Mouse (Mus musculus) intestine, embryonic 14.5 days (tissue): ENCODE results near the gene Minpp1. TPM values are rescaled to one million over a fixed set of nuclear protein-coding genes. Genes with fewer than 3 reads are reported as not detected.

ENCODE experiments used
- ATAC-seq: fragments of 200-750 bp; cut with Nextera tagmentation; replicated peaks from 2 replicates; pipeline ENCODE4 v1.8.0; 2017; ENCODE audit warnings: low read depth, moderate number of reproducible peaks, moderate TSS enrichment, moderate library complexity; ENCODE audit not compliant: low FRiP score, low TSS enrichment
- DNase-seq: peaks from one replicate; pipeline ENCODE4 v3.0.0-alpha.2; 2018; ENCODE audit warnings: low spot score
- H3K27ac ChIP-seq: fragments of 300-500 bp; sonication (generic); 2 replicates; pipeline ENCODE4 v1.5.1; 2014; ENCODE audit warnings: low read depth, mild to moderate bottlenecking, control low read depth
- H3K27me3 ChIP-seq: fragments of 300-500 bp; sonication (generic); replicated peaks from 2 replicates; pipeline ENCODE4 v1.6.1; 2014; ENCODE audit warnings: low read length, control low read depth; ENCODE audit not compliant: control insufficient read depth, insufficient read depth
- H3K36me3 ChIP-seq: fragments of 300-500 bp; sonication (generic); 2 replicates; pipeline ENCODE4 v1.6.1; 2014; ENCODE audit warnings: low read length, control low read depth; ENCODE audit not compliant: control insufficient read depth, insufficient read depth
- H3K4me1 ChIP-seq: fragments of 300-500 bp; sonication (generic); replicated peaks from 2 replicates; pipeline ENCODE4 v1.6.1; 2014; ENCODE audit warnings: low read length, control low read depth, mixed read lengths; ENCODE audit not compliant: control insufficient read depth, insufficient read depth
- H3K4me2 ChIP-seq: fragments of 300-500 bp; sonication (generic); 2 replicates; pipeline ENCODE4 v1.6.1; 2014; ENCODE audit warnings: low read length
- H3K4me3 ChIP-seq: fragments of 300-500 bp; sonication (generic); 2 replicates; pipeline ENCODE4 v1.5.1; 2014; ENCODE audit warnings: low read depth, low read length, control low read depth, mixed read lengths
- H3K9ac ChIP-seq: fragments of 300-500 bp; sonication (generic); 2 replicates; pipeline ENCODE4 v1.6.1; 2014; ENCODE audit warnings: mild to moderate bottlenecking, low read length
- H3K9me3 ChIP-seq: fragments of 300-500 bp; sonication (generic); 2 replicates; pipeline ENCODE4 v1.6.1; 2016; ENCODE audit warnings: low read length, control low read depth; ENCODE audit not compliant: control insufficient read depth
- WGBS: fragments of 180-500 bp; shearing (Covaris S2); extraction: QIAGEN DNeasy Blood & Tissue Kit; methylation state at CpG from one replicate; pipeline ENCODE4 v1.1.7; 2014; 5-methylcytosine and 5-hydroxymethylcytosine counted together
- polyA plus RNA-seq: library from polyadenylated mRNA; unstranded; fragments of >200 nt; fragmentation: Nextera tagmentation; extraction: Ambion mirVana; gene quantifications from 2 replicates; pipeline ENCODE4 v1.2.1, GENCODE M21; 2014

Gene Minpp1
- polyA plus RNA-seq, 1 experiment from 2014 or later = 63.1 TPM

DNA sequence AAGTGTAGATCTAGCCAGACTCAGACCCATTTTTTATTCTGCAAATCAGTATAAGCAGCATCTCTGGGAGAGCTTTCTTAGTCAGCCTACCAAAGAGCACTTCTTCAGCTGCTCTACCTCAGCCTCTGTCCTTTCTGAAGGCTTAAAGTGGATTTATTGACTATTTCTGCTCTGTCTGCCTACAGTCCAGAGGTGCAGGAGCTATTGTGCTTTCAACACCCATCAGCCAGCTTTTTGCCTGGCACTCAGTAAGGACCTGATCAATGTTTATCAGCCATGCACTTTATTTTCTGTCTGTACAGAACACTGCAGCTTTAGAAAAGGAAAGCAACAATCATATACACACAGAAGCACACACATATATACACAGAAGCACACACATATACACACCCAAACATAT lies 49.3 kb downstream of the Minpp1 start:
- Histone ChIP-seq H3K27me3 (no peaks in the 10 kb centered on the region), H3K9me3 (no peaks in the 10 kb centered on the region), H3K4me3 (no peak overlapping the region), H3K9ac (no peak overlapping the region), H3K36me3 (no peaks in the 10 kb centered on the region), H3K27ac (no peak overlapping the region), H3K4me1 (no peaks in the 10 kb centered on the region), H3K4me2 (no peak overlapping the region)
- ATAC-seq = no peak
- DNase-seq = no peak

DNA sequence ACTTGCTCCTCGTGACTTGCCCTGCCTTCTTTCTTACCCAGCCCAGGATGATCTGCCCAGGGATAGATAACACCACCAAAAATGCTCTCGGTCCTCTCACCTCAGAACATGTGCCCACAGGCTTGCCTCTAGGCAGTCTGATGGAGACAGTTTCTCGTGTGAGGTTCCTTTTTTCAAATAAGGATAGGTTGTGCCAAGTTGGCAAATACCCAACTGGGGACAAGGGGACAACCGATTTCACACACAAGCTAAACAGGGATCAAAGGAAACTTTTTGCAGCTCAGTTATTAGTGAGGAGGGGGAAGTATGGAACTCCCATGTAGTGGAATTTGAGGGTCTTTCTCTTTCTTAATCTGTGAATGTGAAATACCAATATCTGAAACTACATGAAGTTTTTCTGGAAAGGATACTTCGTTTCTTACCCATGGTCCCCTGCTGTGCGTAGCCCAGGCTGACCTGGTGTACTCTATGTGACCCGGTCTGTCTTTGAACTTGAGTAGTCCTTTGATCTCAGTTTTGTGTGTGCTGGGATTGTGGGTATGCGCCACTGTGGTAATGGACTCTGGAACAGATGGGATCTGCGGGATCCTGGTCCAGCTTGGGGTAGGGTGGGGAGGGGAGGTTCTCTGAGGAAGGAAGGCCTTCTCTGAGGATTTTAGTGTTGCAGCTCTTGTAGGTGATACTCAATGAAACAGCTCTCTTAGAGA lies 57.4 kb downstream of the Minpp1 start:
- H3K9me3 ChIP-seq = no peaks in the 10 kb centered on the region
- no peak overlapping the region for H3K27ac ChIP-seq
- DNase-seq = no peak
- ATAC-seq = no peak
- no peaks in the 10 kb centered on the region for H3K36me3 ChIP-seq
- no peak overlapping the region for H3K4me2 ChIP-seq
- 88% methylated on average over 9 of the region's 9 CpGs for WGBS
- H3K4me1 ChIP-seq = no peaks in the 10 kb centered on the region
- no peak overlapping the region for H3K4me3 ChIP-seq
- H3K27me3 ChIP-seq = no peaks in the 10 kb centered on the region
- no peak overlapping the region for H3K9ac ChIP-seq

DNA sequence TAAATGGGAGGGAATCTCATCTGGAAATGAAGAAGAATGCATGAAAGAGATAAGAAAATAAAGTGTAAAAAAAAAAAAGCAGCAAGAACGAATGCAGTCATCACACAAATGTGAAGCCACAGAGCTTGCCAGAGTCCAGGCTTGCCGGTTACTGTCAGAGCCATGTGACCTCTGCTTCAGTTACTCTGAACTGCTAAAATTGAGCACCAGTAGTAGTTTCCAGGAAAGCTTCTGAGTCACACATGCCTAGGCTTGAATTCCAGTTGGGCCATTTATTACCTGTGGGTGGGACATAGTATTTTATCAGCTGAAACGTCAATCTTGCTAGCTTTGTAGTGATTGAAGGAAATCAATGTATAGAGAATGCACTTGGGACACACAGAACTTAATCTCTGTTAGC lies 61.8 kb downstream of the Minpp1 start:
- Histone ChIP-seq H3K4me1 (no peaks in the 10 kb centered on the region), H3K9me3 (no peaks in the 10 kb centered on the region), H3K4me3 (no peak overlapping the region), H3K4me2 (no peak overlapping the region), H3K27ac (no peak overlapping the region), H3K27me3 (no peaks in the 10 kb centered on the region), H3K9ac (no peak overlapping the region), H3K36me3 (no peaks in the 10 kb centered on the region)
- DNase-seq = no peak
- no peak for ATAC-seq
- WGBS = 73% methylated on average over 3 of the region's 3 CpGs

DNA sequence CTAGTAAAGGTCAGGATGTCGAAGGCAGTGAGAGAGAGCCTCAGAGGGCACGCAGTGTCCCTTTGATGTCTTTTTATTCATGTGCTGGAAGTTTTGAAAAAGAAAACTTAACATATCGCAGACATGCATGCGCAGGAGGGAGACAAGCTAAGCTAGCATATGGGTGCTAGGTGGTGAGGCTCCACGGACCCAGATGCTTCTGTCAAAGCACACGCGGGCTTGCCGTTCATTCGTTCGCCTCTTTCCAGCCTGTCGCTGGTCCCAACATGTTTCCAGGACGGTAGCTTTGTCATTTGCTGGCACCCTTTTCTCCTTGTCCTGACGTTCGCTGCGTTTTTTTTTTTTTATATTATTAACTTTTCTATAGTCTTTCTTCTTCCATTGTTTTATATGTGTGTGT lies 62.6 kb downstream of the Minpp1 start:
- DNase-seq = no peak
- Histone ChIP-seq H3K4me1 (no peaks in the 10 kb centered on the region), H3K27ac (no peak overlapping the region), H3K9ac (no peak overlapping the region), H3K4me3 (no peak overlapping the region), H3K27me3 (no peaks in the 10 kb centered on the region), H3K4me2 (no peak overlapping the region), H3K9me3 (no peaks in the 10 kb centered on the region), H3K36me3 (no peaks in the 10 kb centered on the region)
- WGBS = 87% methylated on average over 15 of the region's 15 CpGs
- ATAC-seq = no peak

GRCm38 (mm10) chr19:32550446-32550845 lies 64.9 kb downstream of the Minpp1 start:
- ATAC-seq (no peak), DNase-seq (no peak)
- Histone ChIP-seq H3K9me3 (no peaks in the 10 kb centered on the region), H3K4me2 (no peak overlapping the region), H3K27ac (no peak overlapping the region), H3K27me3 (no peaks in the 10 kb centered on the region), H3K36me3 (no peaks in the 10 kb centered on the region), H3K4me1 (no peaks in the 10 kb centered on the region), H3K4me3 (no peak overlapping the region), H3K9ac (no peak overlapping the region)
- 54% methylated on average over 5 of the region's 5 CpGs for WGBS

GRCm38 (mm10) chr19:32551442-32551841 lies 65.9 kb downstream of the Minpp1 start:
- Histone ChIP-seq H3K4me2 (no peak overlapping the region), H3K36me3 (no peaks in the 10 kb centered on the region), H3K4me3 (no peak overlapping the region), H3K4me1 (no peaks in the 10 kb centered on the region), H3K27me3 (no peaks in the 10 kb centered on the region), H3K9ac (no peak overlapping the region), H3K27ac (no peak overlapping the region), H3K9me3 (no peaks in the 10 kb centered on the region)
- DNase-seq = no peak
- 52% methylated on average over 3 of the region's 3 CpGs for WGBS
- no peak for ATAC-seq

DNA sequence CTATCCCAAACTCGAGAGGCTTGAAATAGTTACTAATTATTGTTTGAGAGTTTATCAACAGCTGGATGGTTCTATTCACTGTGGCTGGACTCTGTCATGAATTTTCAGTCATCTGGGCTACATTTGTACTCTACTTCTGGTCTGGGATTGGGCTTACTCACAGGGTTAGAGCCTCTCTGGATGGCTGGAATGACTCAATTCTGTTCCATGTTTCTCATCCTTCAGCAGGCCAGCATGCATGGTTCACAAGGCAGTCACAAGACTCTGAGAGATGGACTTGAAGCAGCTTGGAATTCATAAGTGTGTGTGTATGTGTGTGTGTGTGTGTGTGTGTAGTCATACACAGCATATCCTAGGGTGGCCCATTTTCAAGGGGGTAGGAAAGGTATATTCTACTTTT lies 66.5 kb downstream of the Minpp1 start:
- Histone ChIP-seq H3K9ac (no peak overlapping the region), H3K4me1 (no peaks in the 10 kb centered on the region), H3K27ac (no peak overlapping the region), H3K4me2 (no peak overlapping the region), H3K36me3 (no peaks in the 10 kb centered on the region), H3K27me3 (no peaks in the 10 kb centered on the region), H3K4me3 (no peak overlapping the region), H3K9me3 (no peaks in the 10 kb centered on the region)
- DNase-seq (no peak), ATAC-seq (no peak)
- WGBS = 63% methylated on average over 1 of the region's 1 CpGs

DNA sequence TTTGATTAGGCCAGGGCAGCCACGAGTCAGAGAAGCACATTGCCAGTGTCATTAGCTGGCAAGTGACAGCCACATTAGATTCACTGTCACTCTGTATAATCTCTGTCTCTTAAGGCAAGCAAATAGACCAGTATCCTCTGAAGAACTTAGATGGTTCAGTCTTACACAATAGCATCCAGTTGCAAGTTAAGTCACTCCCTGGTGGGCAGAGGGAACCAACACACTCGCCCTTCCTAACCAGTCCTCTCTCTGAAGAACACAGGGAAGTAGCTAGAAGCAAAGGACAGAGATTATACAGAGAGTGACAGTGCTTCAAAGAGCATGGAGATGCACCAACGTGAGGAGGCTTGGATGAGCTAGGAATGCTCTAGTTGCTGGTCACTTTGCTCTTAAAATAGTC lies 67.7 kb downstream of the Minpp1 start:
- Histone ChIP-seq H3K27ac (no peak overlapping the region), H3K4me3 (no peak overlapping the region), H3K4me2 (no peak overlapping the region), H3K36me3 (no peaks in the 10 kb centered on the region), H3K4me1 (no peaks in the 10 kb centered on the region), H3K9ac (no peak overlapping the region), H3K27me3 (no peaks in the 10 kb centered on the region), H3K9me3 (no peaks in the 10 kb centered on the region)
- no peak for ATAC-seq
- WGBS = 76% methylated on average over 3 of the region's 3 CpGs
- no peak for DNase-seq

- H3K9me3 ChIP-seq = no peaks in the 10 kb centered on the region
- H3K9ac ChIP-seq = no peak overlapping the region
- no peak for ATAC-seq
- no peak overlapping the region for H3K27ac ChIP-seq
- WGBS = 27% methylated on average over 3 of the region's 3 CpGs
- no peaks in the 10 kb centered on the region for H3K27me3 ChIP-seq
- no peaks in the 10 kb centered on the region for H3K36me3 ChIP-seq
- H3K4me2 ChIP-seq = no peak overlapping the region
- H3K4me1 ChIP-seq = no peaks in the 10 kb centered on the region
- DNase-seq = no peak
- no peak overlapping the region for H3K4me3 ChIP-seq
Measured at GRCm38 (mm10) chr19:32555257-32555656, 69.7 kb downstream of the Minpp1 start.
